Mouse (Mus musculus): ENCODE data around the gene Olfr272.

Olfr272 gene

GRCm38 (mm10) chr4:52919078-52919477, at the start of gene Olfr272:
Gene Olfr272 (minus strand): TSS chr4:52919178.
- no peak for DNase-seq (ENCODE audit: low spot score in 2 of 2)

- no peak for DNase-seq (ENCODE audit: low spot score in 2 of 2)
Observed at GRCm38 (mm10) chr4:52964247-52964646, 45.3 kb upstream of the Olfr272 start, which contains the start of gene Olfr270. Gene Olfr270 (plus strand): TSS chr4:52964547.

GRCm38 (mm10) chr4:52958693-52959092, 39.7 kb upstream of the Olfr272 start:
- DNase-seq (ENCODE audit: low spot score in 2 of 2) = no peak

- no peak for DNase-seq (ENCODE audit: low spot score in 2 of 2)
Observed at GRCm38 (mm10) chr4:52949005-52949404, 30.0 kb upstream of the Olfr272 start.

GRCm38 (mm10) chr4:52946665-52947064, 27.7 kb upstream of the Olfr272 start:
- no peak for DNase-seq (ENCODE audit: low spot score in 2 of 2)

- no peak for DNase-seq (ENCODE audit: low spot score in 2 of 2)
Observed at GRCm38 (mm10) chr4:52930480-52930879, 11.5 kb upstream of the Olfr272 start.

GRCm38 (mm10) chr4:52917311-52917688, 1.7 kb downstream of the Olfr272 start:
- DNase-seq (ENCODE audit: low spot score in 2 of 2) = no peak

- DNase-seq (ENCODE audit: low spot score in 2 of 2) = no peak
Observed at GRCm38 (mm10) chr4:52916659-52917310, 2.2 kb downstream of the Olfr272 start.

GRCm38 (mm10) chr4:52912409-52912808, 6.6 kb downstream of the Olfr272 start:
- no peak for DNase-seq (ENCODE audit: low spot score in 2 of 2)

- DNase-seq (ENCODE audit: low spot score in 2 of 2) = no peak
Observed at GRCm38 (mm10) chr4:52909542-52909941, 9.4 kb downstream of the Olfr272 start.

- DNase-seq (ENCODE audit: low spot score in 2 of 2) = no peak
Observed at GRCm38 (mm10) chr4:52864156-52864555, 54.8 kb downstream of the Olfr272 start.
